Mouse (Mus musculus): ENCODE data around the gene Cadm4.

The Cadm4 gene

DNA sequence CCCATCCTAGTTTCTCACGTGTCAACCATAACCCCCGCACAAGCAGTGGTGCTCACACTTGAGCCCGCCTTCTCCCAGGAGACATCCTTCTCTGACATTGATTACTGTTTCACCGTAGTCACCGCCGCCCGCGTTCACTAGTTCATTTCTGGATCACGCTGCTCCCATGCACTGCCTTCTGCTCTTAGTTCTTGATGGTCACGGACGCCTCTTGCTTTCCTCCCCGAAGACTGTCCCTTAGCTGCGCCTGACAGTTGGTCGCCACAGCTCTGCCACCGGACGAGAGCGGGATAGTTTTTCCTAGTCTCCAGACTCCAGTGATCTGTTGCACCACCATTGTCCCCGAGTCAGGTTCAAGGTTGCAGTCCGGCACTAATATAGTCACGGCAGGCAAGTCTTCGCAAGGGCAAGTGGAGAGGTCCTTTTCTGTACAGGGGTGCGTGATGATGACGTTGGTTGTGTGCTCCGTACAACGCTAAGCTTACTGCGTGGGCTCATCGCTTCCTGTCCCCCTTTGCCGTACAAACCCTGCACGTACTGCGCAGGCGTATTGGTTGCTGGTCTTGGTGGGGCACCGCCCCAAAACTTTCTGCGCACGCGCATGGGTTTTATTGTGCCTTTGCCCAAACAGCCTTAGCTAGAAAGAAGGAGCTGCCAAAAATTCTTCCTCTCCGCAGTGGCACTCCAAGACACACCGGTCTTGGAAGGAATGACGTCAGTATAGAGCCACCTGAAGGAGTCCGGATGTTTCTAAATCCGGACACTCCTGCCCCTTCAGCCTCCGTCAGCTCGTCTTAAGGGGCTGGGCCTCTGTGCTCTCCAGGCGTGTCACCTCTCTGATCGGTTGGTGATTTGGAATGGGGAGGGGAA is 48.5 kb downstream of the Cadm4 start, which contains the start of gene Irgq:
Irgq (plus strand) TSS at position 628 of the 870 bp plus-strand sequence.
- DNase-seq (ENCODE audit: low spot score in 2 of 2) = peak; percentile 95 to 96

GRCm38 (mm10) chr7:24531211-24531971 is 49.6 kb downstream of the Cadm4 start:
- peak; percentile 60 to 79 for DNase-seq (ENCODE audit: low spot score in 2 of 2)

GRCm38 (mm10) chr7:24533031-24533571 is 51.3 kb downstream of the Cadm4 start:
- DNase-seq (ENCODE audit: low spot score in 2 of 2) = no peak

- no peak for DNase-seq (ENCODE audit: low spot score in 2 of 2)
These were observed 52.0 kb downstream of the Cadm4 start for GRCm38 (mm10) chr7:24533806-24534205.

- DNase-seq (ENCODE audit: low spot score in 2 of 2) = no peak
These were observed 52.5 kb downstream of the Cadm4 start for GRCm38 (mm10) chr7:24534301-24534700.

DNA sequence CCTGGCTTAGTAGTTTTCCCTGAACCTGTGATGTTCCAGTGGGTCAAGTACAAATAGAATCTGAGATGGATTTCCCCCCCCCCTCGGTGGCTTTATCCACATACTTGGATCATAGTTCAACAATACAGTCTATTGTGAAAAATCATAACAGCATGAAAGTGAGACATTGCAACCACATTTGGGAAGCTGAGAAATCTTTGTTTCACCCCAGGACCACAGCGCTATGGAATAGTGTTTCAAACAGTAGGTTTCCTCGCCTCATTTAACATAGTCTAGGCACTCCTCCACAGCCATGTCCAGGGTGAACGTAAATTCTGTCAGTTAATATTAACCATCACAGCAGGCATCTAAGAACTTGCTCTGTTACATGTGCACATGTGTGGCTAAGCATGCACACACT is 55.3 kb downstream of the Cadm4 start:
- DNase-seq (ENCODE audit: low spot score in 2 of 2) = no peak

GRCm38 (mm10) chr7:24537591-24537990 is 55.8 kb downstream of the Cadm4 start:
- DNase-seq (ENCODE audit: low spot score in 2 of 2) = no peak

DNA sequence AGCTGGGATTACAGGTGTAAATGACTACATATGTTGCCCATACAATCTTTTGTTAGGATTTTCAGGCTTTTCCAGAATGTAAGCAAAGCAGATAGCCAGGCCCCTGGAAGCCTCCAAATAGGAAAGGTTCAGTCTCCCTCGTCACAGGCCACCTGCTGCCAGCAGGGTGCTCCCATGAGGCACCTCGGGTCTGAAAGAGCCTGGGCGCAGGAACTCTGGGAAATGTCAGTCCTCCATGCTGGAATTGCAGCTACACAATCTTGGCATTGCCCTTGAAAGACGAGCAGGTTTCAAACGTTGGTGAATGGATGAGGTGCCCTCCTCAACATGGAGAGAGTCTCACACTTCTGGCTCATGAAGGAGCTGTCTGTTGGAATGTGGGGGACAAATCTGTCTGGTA is 56.3 kb downstream of the Cadm4 start:
- DNase-seq (ENCODE audit: low spot score in 2 of 2) = no peak

DNA sequence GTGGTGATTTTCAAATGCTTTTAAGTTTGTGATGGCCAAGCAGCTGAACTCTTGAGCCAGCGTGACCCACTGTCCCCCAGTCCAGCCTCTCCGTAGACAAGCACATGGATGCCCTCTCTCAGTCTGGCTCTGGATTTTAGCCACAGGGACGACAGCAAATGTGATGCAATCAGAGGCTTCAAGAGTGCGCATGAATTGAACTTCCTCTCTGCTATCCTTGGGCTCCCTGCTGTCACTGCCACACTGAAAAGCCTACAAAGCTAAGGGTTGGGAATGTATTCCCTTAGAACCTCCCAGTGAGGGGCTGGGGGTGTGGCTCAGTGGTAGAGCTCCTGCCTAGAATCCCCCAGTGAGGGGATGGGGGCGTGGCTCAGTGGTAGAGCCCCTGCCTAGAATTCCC is 56.9 kb downstream of the Cadm4 start:
- DNase-seq (ENCODE audit: low spot score in 2 of 2) = no peak

- DNase-seq (ENCODE audit: low spot score in 2 of 2) = no peak
These were observed 57.9 kb downstream of the Cadm4 start for GRCm38 (mm10) chr7:24539686-24540085.

DNA sequence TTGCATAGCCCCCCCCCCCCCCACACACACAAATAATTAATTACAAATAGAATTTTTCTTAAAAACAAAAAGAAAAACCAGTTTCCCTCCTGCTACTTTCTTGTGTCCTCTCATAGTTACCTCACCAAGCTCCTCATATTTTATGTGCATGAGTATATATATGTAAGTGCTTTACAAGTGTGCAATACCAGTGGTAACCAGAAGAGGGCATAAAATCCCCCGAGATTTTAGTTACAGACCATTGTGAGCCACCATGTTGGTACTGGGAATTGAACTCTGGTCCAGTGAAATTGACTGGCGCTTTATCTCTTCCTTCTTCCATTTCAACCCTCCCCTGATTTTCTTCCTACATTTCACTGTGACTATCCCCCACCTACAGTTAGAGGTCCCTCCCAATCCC is 62.7 kb downstream of the Cadm4 start:
- DNase-seq (ENCODE audit: low spot score in 2 of 2) = no peak

GRCm38 (mm10) chr7:24546068-24546614 is 64.3 kb downstream of the Cadm4 start, which contains the start of the genes Pinlyp and Xrcc1:
TSS of gene Pinlyp (minus strand) at chr7:24546118.
TSS of gene Xrcc1 (plus strand) at chr7:24546289.
- peak in 1 of 2 experiments; percentile 14 for DNase-seq (ENCODE audit: low spot score in 2 of 2)

DNA sequence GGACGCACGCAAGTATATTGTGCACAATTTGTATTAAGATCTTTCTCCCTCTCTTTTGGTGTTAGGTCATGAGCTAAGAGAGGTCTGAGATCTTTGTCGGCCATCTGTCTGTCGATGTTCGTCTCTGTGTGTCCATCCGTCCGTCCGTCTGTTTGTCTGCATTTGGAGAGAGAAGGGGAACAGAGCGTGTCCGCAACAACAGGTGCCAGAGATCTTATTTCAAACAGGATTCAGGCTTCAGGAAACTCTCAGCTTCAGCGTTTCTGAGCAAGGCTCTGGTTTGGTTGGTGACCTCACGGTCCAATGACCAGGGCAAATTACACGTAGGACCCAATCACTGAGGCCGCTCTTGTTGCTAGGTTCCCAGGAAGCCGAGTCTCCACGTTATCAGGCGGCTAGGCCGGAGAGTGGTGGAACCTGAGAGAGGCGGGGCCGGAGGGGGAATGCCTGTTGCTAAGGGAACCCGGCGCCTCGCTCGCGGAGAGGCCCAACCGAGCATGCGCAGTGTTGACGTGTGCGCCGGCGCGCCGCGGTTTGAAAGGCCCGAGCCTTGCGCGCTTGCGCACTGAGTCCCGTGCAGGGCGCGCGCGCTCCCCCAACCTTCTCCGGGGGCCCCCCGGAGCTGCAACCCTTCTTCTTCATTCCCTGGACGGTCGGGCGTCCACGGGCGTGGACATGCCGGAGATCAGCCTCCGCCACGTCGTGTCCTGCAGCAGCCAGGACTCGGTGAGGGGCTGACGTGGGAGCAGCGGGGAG is 65.0 kb downstream of the Cadm4 start:
- DNase-seq (ENCODE audit: low spot score in 2 of 2) = peak; percentile 98 to 99

- DNase-seq (ENCODE audit: low spot score in 2 of 2) = no peak
These were observed 65.8 kb downstream of the Cadm4 start for GRCm38 (mm10) chr7:24547534-24548036.

- no peak for DNase-seq (ENCODE audit: low spot score in 2 of 2)
These were observed 70.3 kb downstream of the Cadm4 start for GRCm38 (mm10) chr7:24551985-24552759.

Data from cerebellum, postnatal 4 days (tissue).